Mouse (Mus musculus) CH12.LX (cell line): ENCODE results near the gene Mgat5b. TPM values are rescaled to one million over a fixed set of nuclear protein-coding genes. Genes with fewer than 3 reads are reported as not detected.

ENCODE experiments used
- DNase-seq: peaks from one replicate; pipeline ENCODE4 v3.0.0-alpha.2; 2013; ENCODE audit errors: extremely low read depth
- H3K27ac ChIP-seq: 2 replicates; pipeline ENCODE4 v1.5.1; 2012; ENCODE audit warnings: low read depth, mild to moderate bottlenecking, control low read depth, moderate library complexity; ENCODE audit not compliant: insufficient read depth
- H3K27me3 ChIP-seq: replicated peaks from 2 replicates; pipeline ENCODE3; 2012; ENCODE audit warnings: inconsistent platforms
- H3K36me3 ChIP-seq, 2 experiments: replicated peaks in 1 of 2; 2 replicates each; pipeline versions ENCODE3 to v1.6.1; 2012; ENCODE audit warnings: inconsistent platforms in 1 of 2, low read length in 1 of 2, mild to moderate bottlenecking in 1 of 2, mixed read lengths in 1 of 2, moderate library complexity in 1 of 2; ENCODE audit not compliant: control insufficient read depth in 1 of 2, insufficient read depth in 1 of 2
- H3K4me1 ChIP-seq, 2 experiments: 2 replicates each; pipeline ENCODE4 v1.6.1; 2012; ENCODE audit warnings: inconsistent platforms in 1 of 2, moderate library complexity in 1 of 2; ENCODE audit not compliant: insufficient read depth in 2 of 2, control insufficient read depth in 1 of 2
- H3K4me2 ChIP-seq: 2 replicates; pipeline ENCODE4 v1.6.1; 2012; ENCODE audit warnings: low read depth, mild to moderate bottlenecking, control low read depth; ENCODE audit not compliant: poor library complexity, insufficient read depth, severe bottlenecking
- H3K4me3 ChIP-seq, 3 experiments: fragments of 150-350 bp in 1 of 3; sonication (generic) in 1 of 3; replicated peaks in 1 of 3; 2 replicates each; pipeline versions ENCODE3 to v1.5.1; 2011 to 2012; ENCODE audit warnings: low read depth in 2 of 3, low read length in 2 of 3, mild to moderate bottlenecking in 2 of 3, moderate library complexity in 2 of 3, control low read depth in 1 of 3, improper control_type of control experiment in 1 of 3, inconsistent platforms in 1 of 3, mixed read lengths in 1 of 3; ENCODE audit not compliant: poor library complexity in 1 of 3
- H3K79me2 ChIP-seq: replicated peaks from 2 replicates; pipeline ENCODE4 v1.6.1; 2012; ENCODE audit warnings: mild to moderate bottlenecking, moderate library complexity; ENCODE audit not compliant: control insufficient read depth, poor library complexity, insufficient read depth, severe bottlenecking; ENCODE audit errors: extremely low read depth
- H3K9ac ChIP-seq: 2 replicates; pipeline ENCODE4 v1.6.1; 2012; ENCODE audit warnings: low read depth, mild to moderate bottlenecking, control low read depth, moderate library complexity; ENCODE audit not compliant: insufficient read depth
- H3K9me3 ChIP-seq: replicated peaks from 2 replicates; pipeline ENCODE3; 2012; ENCODE audit warnings: low read length, inconsistent platforms, mixed read lengths
- BHLHE40 ChIP-seq: IDR thresholded peaks from 2 replicates; pipeline ENCODE4 v1.6.1; 2011; ENCODE audit warnings: mild to moderate bottlenecking, low read depth, low read length, improper control_type of control experiment
- ETS1 ChIP-seq: conservative IDR thresholded peaks from 2 replicates; pipeline ENCODE4 v1.6.1; 2012; ENCODE audit warnings: low read depth, mild to moderate bottlenecking, inconsistent platforms, low read length, improper control_type of control experiment, moderate library complexity
- HCFC1 ChIP-seq: IDR thresholded peaks from 2 replicates; pipeline ENCODE4 v1.6.1; 2012; ENCODE audit warnings: low read depth, mild to moderate bottlenecking, inconsistent platforms, low read length, improper control_type of control experiment
- IRF4 ChIP-seq: IDR thresholded peaks from 2 replicates; pipeline ENCODE4 v1.6.1; 2014; ENCODE audit warnings: low read depth, mild to moderate bottlenecking, inconsistent platforms, low read length, improper control_type of control experiment
- JUND ChIP-seq: conservative IDR thresholded peaks from 2 replicates; pipeline ENCODE4 v1.6.1; 2011; ENCODE audit warnings: low read depth, low read length, improper control_type of control experiment
- MEF2A ChIP-seq: IDR thresholded peaks from 2 replicates; pipeline ENCODE4 v1.6.1; 2014; ENCODE audit warnings: low read depth, mild to moderate bottlenecking, inconsistent platforms, low read length, improper control_type of control experiment, borderline replicate concordance
- MXI1 ChIP-seq: IDR thresholded peaks from 2 replicates; pipeline ENCODE4 v1.6.1; 2011; ENCODE audit warnings: mild to moderate bottlenecking, low read depth, low read length, improper control_type of control experiment
- MYC ChIP-seq: IDR thresholded peaks from 2 replicates; pipeline ENCODE4 v1.6.1; 2011; ENCODE audit warnings: low read depth, mild to moderate bottlenecking, improper control_type of control experiment, low read length
- NRF1 ChIP-seq: IDR thresholded peaks from 2 replicates; pipeline ENCODE4 v1.6.1; 2014; ENCODE audit warnings: low read depth, mild to moderate bottlenecking, inconsistent platforms, low read length, improper control_type of control experiment, moderate library complexity
- PAX5 ChIP-seq: IDR thresholded peaks from 2 replicates; pipeline ENCODE4 v1.6.1; 2012; ENCODE audit warnings: low read length, inconsistent platforms, mixed read lengths
- POLR2A ChIP-seq: IDR thresholded peaks from 2 replicates; pipeline ENCODE4 v1.6.1; 2011; ENCODE audit warnings: low read depth, mild to moderate bottlenecking, improper control_type of control experiment, low read length
- RAD21 ChIP-seq: IDR thresholded peaks from 2 replicates; pipeline ENCODE4 v1.6.1; 2011; ENCODE audit warnings: low read depth, mild to moderate bottlenecking, low read length, improper control_type of control experiment, moderate library complexity
- SIN3A ChIP-seq: IDR thresholded peaks from 2 replicates; pipeline ENCODE4 v1.6.1; 2012; ENCODE audit warnings: low read length, improper control_type of control experiment, inconsistent platforms
- SMC3 ChIP-seq: IDR thresholded peaks from 2 replicates; pipeline ENCODE4 v1.6.1; 2011; ENCODE audit warnings: low read depth, low read length, improper control_type of control experiment
- TCF12 ChIP-seq: IDR thresholded peaks from 2 replicates; pipeline ENCODE4 v1.6.1; 2014; ENCODE audit warnings: low read depth, mild to moderate bottlenecking, inconsistent platforms, low read length, improper control_type of control experiment
- UBTF ChIP-seq: IDR thresholded peaks from 2 replicates; pipeline ENCODE4 v1.6.1; 2012; ENCODE audit warnings: low read depth, mild to moderate bottlenecking, inconsistent platforms, low read length, improper control_type of control experiment, moderate library complexity
- USF2 ChIP-seq: conservative IDR thresholded peaks from 2 replicates; pipeline ENCODE4 v1.6.1; 2011; ENCODE audit warnings: low read depth, low read length, improper control_type of control experiment
- ZMIZ1 ChIP-seq: IDR thresholded peaks from 2 replicates; pipeline ENCODE4 v1.6.1; 2012; ENCODE audit warnings: low read depth, mild to moderate bottlenecking, inconsistent platforms, low read length, improper control_type of control experiment
- ZNF384 ChIP-seq: IDR thresholded peaks from 2 replicates; pipeline ENCODE4 v1.6.1; 2012; ENCODE audit warnings: low read depth, low read length, improper control_type of control experiment, inconsistent platforms
- dilution Hi-C: fragments of 300-500 bp; cut with MboI; formaldehyde crosslinking; loops from 2 replicates; pipeline ENCODE4 v1.14.3; 2020; ENCODE audit warnings: low sequenced_read_pairs; ENCODE audit not compliant: extremely low pct_unique_long_range_greater_than_20kb, extremely low pct_ligation_motif_present
- in situ Hi-C: fragments of 300-500 bp; cut with MboI; formaldehyde crosslinking; loops from 3 replicates; pipeline ENCODE4 v1.14.3; 2019; ENCODE audit warnings: low sequenced_read_pairs, low pct_ligation_motif_present, low pct_unique_long_range_greater_than_20kb, mixed read lengths
- polyA plus RNA-seq: library from polyadenylated mRNA; unstranded; fragments of >175 nt; gene quantifications from 2 replicates; pipeline ENCODE4 v1.2.1, GENCODE M21; 2012; ENCODE audit warnings: low read depth; ENCODE audit not compliant: insufficient read length
- total RNA-seq, 2 experiments: library from RNA; depleted of rRNA; stranded (reverse); fragments of 300-350 nt in 1 of 2; fragments of >200 nt in 1 of 2; gene quantifications; 2 replicates each; pipeline ENCODE4 v1.2.3; 2012 to 2014

Gene Mgat5b
- total and polyA plus RNA-seq, 3 experiments = not detected

DNA sequence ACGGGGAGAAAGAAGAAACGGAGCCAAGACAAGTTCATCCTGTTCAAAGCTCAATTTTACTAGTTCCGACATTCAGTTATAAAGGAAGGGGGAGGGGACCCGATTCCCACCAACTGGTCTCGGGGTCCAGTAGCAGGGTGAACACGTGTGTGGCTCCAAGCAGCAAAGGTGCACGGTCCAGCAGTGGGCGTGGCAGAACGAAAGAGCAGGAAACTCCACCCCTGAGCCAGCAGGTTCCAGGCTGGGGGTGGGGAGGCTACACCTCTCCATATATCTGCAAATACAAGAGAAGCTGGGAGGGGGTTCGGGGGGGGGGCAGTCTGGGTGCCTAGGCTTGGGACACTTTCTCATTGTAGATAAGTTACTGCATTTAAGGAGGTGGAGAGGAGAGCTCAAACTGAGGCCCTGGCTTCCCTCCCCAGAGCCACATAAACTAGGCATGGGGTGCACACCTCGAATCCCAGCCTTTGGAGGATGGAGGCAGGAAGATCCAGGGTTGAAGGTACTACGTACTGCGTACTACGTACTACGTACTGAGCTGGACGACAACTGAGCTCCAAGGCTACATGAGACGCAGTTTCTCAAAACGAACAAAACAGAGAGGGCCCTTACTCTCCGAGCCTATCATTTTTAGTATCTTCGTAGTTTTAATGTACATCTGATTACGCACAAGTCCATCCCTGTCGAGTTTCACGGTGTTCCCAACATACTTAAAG, 12.8 kb upstream of the Mgat5b start:
- DNase-seq = no peak
- H3K79me2 ChIP-seq = no peaks in the 10 kb centered on the region
- in situ Hi-C loops (no loop called here), dilution Hi-C loops (no loop called here)
- peaks cover 48% of the 10 kb centered on the region for H3K27me3 ChIP-seq
- H3K9me3 ChIP-seq = peaks cover 8% of the 10 kb centered on the region
- H3K9ac ChIP-seq = no peak overlapping the region
- no peak overlapping the region for H3K27ac ChIP-seq
- peak overlapping the region; percentile 64 for H3K4me2 ChIP-seq
- peaks cover 3% of the 10 kb centered on the region in 2 experiments; a peak in 1 of 4 replicates for H3K4me1 ChIP-seq
- no peak overlapping the region for H3K4me3 ChIP-seq
- H3K36me3 ChIP-seq = no peaks in the 10 kb centered on the region
- TF ChIP-seq NRF1 (no peak), IRF4 (no peak), MXI1 (peak; percentile 29; the same call in 1 of the 2 replicates)

GRCm38 (mm10) chr11:116913573-116913972, 5.1 kb upstream of the Mgat5b start:
- Histone ChIP-seq H3K36me3 (no peaks in the 10 kb centered on the region), H3K9me3 (peaks cover 5% of the 10 kb centered on the region), H3K27ac (no peak overlapping the region), H3K79me2 (no peaks in the 10 kb centered on the region), H3K4me1 (no peaks in the 10 kb centered on the region), H3K27me3 (peaks cover 74% of the 10 kb centered on the region), H3K4me2 (no peak overlapping the region), H3K9ac (no peak overlapping the region), H3K4me3 (no peak overlapping the region)
- dilution Hi-C loops = no loop called here
- TF ChIP-seq TCF12 = no peak
- TF ChIP-seq SIN3A = no peak
- no peak for TF ChIP-seq NRF1
- TF ChIP-seq UBTF = no peak
- TF ChIP-seq HCFC1 = no peak
- TF ChIP-seq BHLHE40 = no peak
- no peak for TF ChIP-seq RAD21
- TF ChIP-seq JUND = no peak
- TF ChIP-seq MEF2A = no peak
- no peak for TF ChIP-seq USF2
- no peak for TF ChIP-seq ETS1
- TF ChIP-seq IRF4 = no peak
- no peak for TF ChIP-seq PAX5
- TF ChIP-seq POLR2A = no peak
- TF ChIP-seq MYC = no peak
- no peak for TF ChIP-seq ZNF384
- TF ChIP-seq SMC3 = no peak
- no peak for TF ChIP-seq ZMIZ1
- no peak for DNase-seq
- in situ Hi-C loops = no loop called here
